Mouse (Mus musculus): Measurements from ENCODE around the gene Hist1h2bc. TPM values are rescaled to one million over a fixed set of nuclear protein-coding genes. Genes with fewer than 3 reads are reported as not detected.

The Hist1h2bc gene
- polyA plus RNA-seq, 1 experiment = 113 TPM

- no peak overlapping the region for H3K4me2 ChIP-seq (ENCODE audit: low read depth)
- no peak overlapping the region for H3ac ChIP-seq (ENCODE audit: control insufficient read depth, insufficient read length)
- no peaks in the 10 kb centered on the region for H3K79me2 ChIP-seq (ENCODE audit: control insufficient read depth, insufficient read depth)
- H3K4me3 ChIP-seq = no peak overlapping the region
- H3K36me3 ChIP-seq (ENCODE audit: control insufficient read depth, insufficient read depth) = no peaks in the 10 kb centered on the region
- H3K27me3 ChIP-seq (ENCODE audit: control insufficient read depth, insufficient read depth, insufficient read length) = no peaks in the 10 kb centered on the region
- no peak for TF ChIP-seq MAX (IDR thresholded peaks at IDR 0.05; ENCODE audit: low read depth)
- TF ChIP-seq MYOD1 (IDR thresholded peaks at IDR 0.05; ENCODE audit: control insufficient read depth in 1 of 3, insufficient read length in 2 of 3, low read depth in 2 of 3) = no peak
- no peak for TF ChIP-seq CEBPB (IDR thresholded peaks at IDR 0.05; ENCODE audit: insufficient read depth, poor library complexity, severe bottlenecking)
- TF ChIP-seq REST (IDR thresholded peaks at IDR 0.05; ENCODE audit: insufficient read depth, insufficient read length) = no peak
- no peak for TF ChIP-seq TCF12 (IDR thresholded peaks at IDR 0.05; ENCODE audit: insufficient read depth, poor library complexity, severe bottlenecking)
- TF ChIP-seq TCF3 (IDR thresholded peaks at IDR 0.05; ENCODE audit: insufficient read length, low read depth) = no peak
- no peak for TF ChIP-seq USF1 (IDR thresholded peaks at IDR 0.05; ENCODE audit: low read depth)
- TF ChIP-seq POLR2AphosphoS2 (IDR thresholded peaks at IDR 0.05; ENCODE audit: insufficient read length, low read depth) = no peak
- no peak for TF ChIP-seq MYOG (IDR thresholded peaks at IDR 0.05; ENCODE audit: control insufficient read depth in 1 of 3, insufficient read depth in 1 of 3, insufficient read length in 2 of 3, low read depth in 2 of 3)
- TF ChIP-seq POLR2A (IDR thresholded peaks at IDR 0.05; ENCODE audit: insufficient read length, low read depth) = no peak
- no peak for TF ChIP-seq SRF (IDR thresholded peaks at IDR 0.05; ENCODE audit: control insufficient read depth, insufficient read length, low read depth)
- TF ChIP-seq E2F4 (IDR thresholded peaks at IDR 0.05; ENCODE audit: insufficient read depth) = no peak
These were observed 48.3 kb downstream of the Hist1h2bc start for GRCm38 (mm10) chr13:23732156-23732804.

GRCm38 (mm10) chr13:23737091-23737490 is 53.1 kb downstream of the Hist1h2bc start:
- Histone ChIP-seq H3K27me3 (ENCODE audit: control insufficient read depth, insufficient read depth, insufficient read length) (no peaks in the 10 kb centered on the region), H3K79me2 (ENCODE audit: control insufficient read depth, insufficient read depth) (no peaks in the 10 kb centered on the region), H3K36me3 (ENCODE audit: control insufficient read depth, insufficient read depth) (no peaks in the 10 kb centered on the region), H3K4me2 (ENCODE audit: low read depth) (no peak overlapping the region), H3K4me3 (no peak overlapping the region), H3ac (ENCODE audit: control insufficient read depth, insufficient read length) (no peak overlapping the region)
- TF ChIP-seq CEBPB (IDR thresholded peaks at IDR 0.05; ENCODE audit: insufficient read depth, poor library complexity, severe bottlenecking) (no peak), MYOG (IDR thresholded peaks at IDR 0.05; ENCODE audit: control insufficient read depth in 1 of 3, insufficient read depth in 1 of 3, insufficient read length in 2 of 3, low read depth in 2 of 3) (no peak), POLR2AphosphoS2 (IDR thresholded peaks at IDR 0.05; ENCODE audit: insufficient read length, low read depth) (no peak), TCF3 (IDR thresholded peaks at IDR 0.05; ENCODE audit: insufficient read length, low read depth) (no peak), TCF12 (IDR thresholded peaks at IDR 0.05; ENCODE audit: insufficient read depth, poor library complexity, severe bottlenecking) (no peak), SRF (IDR thresholded peaks at IDR 0.05; ENCODE audit: control insufficient read depth, insufficient read length, low read depth) (no peak), REST (IDR thresholded peaks at IDR 0.05; ENCODE audit: insufficient read depth, insufficient read length) (no peak), E2F4 (IDR thresholded peaks at IDR 0.05; ENCODE audit: insufficient read depth) (no peak), MAX (IDR thresholded peaks at IDR 0.05; ENCODE audit: low read depth) (no peak), USF1 (IDR thresholded peaks at IDR 0.05; ENCODE audit: low read depth) (no peak), MYOD1 (IDR thresholded peaks at IDR 0.05; ENCODE audit: control insufficient read depth in 1 of 3, insufficient read length in 2 of 3, low read depth in 2 of 3) (no peak), POLR2A (IDR thresholded peaks at IDR 0.05; ENCODE audit: insufficient read length, low read depth) (no peak)

- Histone ChIP-seq H3K36me3 (ENCODE audit: control insufficient read depth, insufficient read depth) (no peaks in the 10 kb centered on the region), H3K4me2 (ENCODE audit: low read depth) (peak overlapping the region; percentile 69), H3K79me2 (ENCODE audit: control insufficient read depth, insufficient read depth) (no peaks in the 10 kb centered on the region), H3ac (ENCODE audit: control insufficient read depth, insufficient read length) (no peak overlapping the region), H3K27me3 (ENCODE audit: control insufficient read depth, insufficient read depth, insufficient read length) (no peaks in the 10 kb centered on the region), H3K4me3 (peak overlapping the region; percentile 47)
- no peak for TF ChIP-seq MYOD1 (IDR thresholded peaks at IDR 0.05; ENCODE audit: control insufficient read depth in 1 of 3, insufficient read length in 2 of 3, low read depth in 2 of 3)
- TF ChIP-seq MYOG (IDR thresholded peaks at IDR 0.05; ENCODE audit: control insufficient read depth in 1 of 3, insufficient read depth in 1 of 3, insufficient read length in 2 of 3, low read depth in 2 of 3) = no peak
- TF ChIP-seq POLR2A (IDR thresholded peaks at IDR 0.05; ENCODE audit: insufficient read length, low read depth) = no peak
- TF ChIP-seq POLR2AphosphoS2 (IDR thresholded peaks at IDR 0.05; ENCODE audit: insufficient read length, low read depth) = no peak
- TF ChIP-seq E2F4 (IDR thresholded peaks at IDR 0.05; ENCODE audit: insufficient read depth) = no peak
- no peak for TF ChIP-seq CEBPB (IDR thresholded peaks at IDR 0.05; ENCODE audit: insufficient read depth, poor library complexity, severe bottlenecking)
- no peak for TF ChIP-seq TCF12 (IDR thresholded peaks at IDR 0.05; ENCODE audit: insufficient read depth, poor library complexity, severe bottlenecking)
- no peak for TF ChIP-seq TCF3 (IDR thresholded peaks at IDR 0.05; ENCODE audit: insufficient read length, low read depth)
- no peak for TF ChIP-seq SRF (IDR thresholded peaks at IDR 0.05; ENCODE audit: control insufficient read depth, insufficient read length, low read depth)
- TF ChIP-seq MAX (IDR thresholded peaks at IDR 0.05; ENCODE audit: low read depth) = no peak
- TF ChIP-seq USF1 (IDR thresholded peaks at IDR 0.05; ENCODE audit: low read depth) = no peak
- TF ChIP-seq REST (IDR thresholded peaks at IDR 0.05; ENCODE audit: insufficient read depth, insufficient read length) = no peak
These were observed 54.0 kb downstream of the Hist1h2bc start for GRCm38 (mm10) chr13:23738041-23738440.

- Histone ChIP-seq H3ac (ENCODE audit: control insufficient read depth, insufficient read length) (no peak within 1 kb of the TSS), H3K27me3 (ENCODE audit: control insufficient read depth, insufficient read depth, insufficient read length) (no peaks in the 10 kb centered on the region), H3K36me3 (ENCODE audit: control insufficient read depth, insufficient read depth) (no peaks in the 10 kb centered on the region), H3K4me2 (ENCODE audit: low read depth) (peak within 1 kb of the TSS; percentile 85), H3K4me3 (peak within 1 kb of the TSS; percentile 47), H3K79me2 (ENCODE audit: control insufficient read depth, insufficient read depth) (no peaks in the 10 kb centered on the region)
- peak; percentile 96 for TF ChIP-seq POLR2A (IDR thresholded peaks at IDR 0.05; ENCODE audit: insufficient read length, low read depth)
- TF ChIP-seq POLR2AphosphoS2 (IDR thresholded peaks at IDR 0.05; ENCODE audit: insufficient read length, low read depth) = peak; percentile 99
- no peak for TF ChIP-seq USF1 (IDR thresholded peaks at IDR 0.05; ENCODE audit: low read depth)
- no peak for TF ChIP-seq CEBPB (IDR thresholded peaks at IDR 0.05; ENCODE audit: insufficient read depth, poor library complexity, severe bottlenecking)
- TF ChIP-seq MYOG (IDR thresholded peaks at IDR 0.05; ENCODE audit: control insufficient read depth in 1 of 3, insufficient read depth in 1 of 3, insufficient read length in 2 of 3, low read depth in 2 of 3) = no peak
These were observed 54.7 kb downstream of the Hist1h2bc start, which contains the start of gene Hist1h1c for GRCm38 (mm10) chr13:23738677-23739068. Gene Hist1h1c, plus strand, starts transcription at chr13:23738808.

All from myocyte (in vitro differentiated cells).